Mouse (Mus musculus) 3T3-L1 (cell line): ENCODE measurements around the gene Gm5142.
A peak's percentile ranks its signal among the peaks of the same experiment; 100 is the strongest.

Experiments used
- DNase-seq: peaks from one replicate; pipeline ENCODE4 v3.0.0-alpha.2; 2015; ENCODE audit warnings: low read depth, low spot score

Gm5142 gene

GRCm38 (mm10) chr14:59178649-59179048, at the start of gene Gm5142:
Gene Gm5142, minus strand, starts transcription at chr14:59178749.
- no peak for DNase-seq

GRCm38 (mm10) chr14:59226240-59226639, 47.7 kb upstream of the Gm5142 start:
- no peak for DNase-seq

GRCm38 (mm10) chr14:59219241-59219640, 40.7 kb upstream of the Gm5142 start:
- DNase-seq = no peak

GRCm38 (mm10) chr14:59209816-59210215, 31.3 kb upstream of the Gm5142 start:
- DNase-seq = no peak

GRCm38 (mm10) chr14:59209003-59209402, 30.5 kb upstream of the Gm5142 start:
- DNase-seq = no peak

GRCm38 (mm10) chr14:59205976-59206583, 27.5 kb upstream of the Gm5142 start:
- no peak for DNase-seq

- no peak for DNase-seq
Observed at GRCm38 (mm10) chr14:59205461-59205860, 26.9 kb upstream of the Gm5142 start.

GRCm38 (mm10) chr14:59201604-59202215, 23.2 kb upstream of the Gm5142 start:
- peak; percentile 58 for DNase-seq

- DNase-seq = peak; percentile 84
Observed at GRCm38 (mm10) chr14:59200711-59201603, 22.4 kb upstream of the Gm5142 start, which contains the start of gene Rcbtb1. Gene Rcbtb1, plus strand, starts transcription at chr14:59201209.

- no peak for DNase-seq
Observed at GRCm38 (mm10) chr14:59186121-59186520, 7.6 kb upstream of the Gm5142 start.

- no peak for DNase-seq
Observed at GRCm38 (mm10) chr14:59185514-59185913, 7.0 kb upstream of the Gm5142 start.

GRCm38 (mm10) chr14:59182732-59183131, 4.2 kb upstream of the Gm5142 start:
- DNase-seq = no peak

- no peak for DNase-seq
Observed at GRCm38 (mm10) chr14:59157016-59157698, 21.4 kb downstream of the Gm5142 start.

- DNase-seq = peak; percentile 12
Observed at GRCm38 (mm10) chr14:59155589-59155988, 23.0 kb downstream of the Gm5142 start.

GRCm38 (mm10) chr14:59142793-59143192, 35.8 kb downstream of the Gm5142 start, which contains the start of gene 1700129C05Rik:
Gene 1700129C05Rik, minus strand, starts transcription at chr14:59142893.
- no peak for DNase-seq

GRCm38 (mm10) chr14:59114281-59114680, 64.3 kb downstream of the Gm5142 start:
- peak; percentile 52 for DNase-seq
